Mouse (Mus musculus): ENCODE data around the gene Fam240b. TPM values are rescaled to one million over a fixed set of nuclear protein-coding genes. Genes with fewer than 3 reads are reported as not detected.
A peak's percentile ranks its signal among the peaks of the same experiment; 100 is the strongest.
"Not testable (repeated sequence)": the region's sequence is repeated elsewhere in the genome, so short reads cannot be mapped to it uniquely, and the experiment has no call there.

Gene Fam240b
- polyA plus RNA-seq, 1 experiment from 2014 or later, result not detected

- ATAC-seq (ENCODE audit: low read depth), result no peak
- H3K27me3 ChIP-seq, result no peaks in the 10 kb centered on the region
- no peak overlapping the region for H3K9ac ChIP-seq
- H3K4me2 ChIP-seq, result no peak overlapping the region
- H3K4me1 ChIP-seq (replicated peaks), result no peaks in the 10 kb centered on the region
- no peak overlapping the region for H3K27ac ChIP-seq (replicated peaks)
- no peaks in the 10 kb centered on the region for H3K9me3 ChIP-seq
- H3K4me3 ChIP-seq, result no peak overlapping the region
- WGBS, result 72% methylated on average over 2 of the region's 2 CpGs
- H3K36me3 ChIP-seq, result no peaks in the 10 kb centered on the region
These were observed 35.0 kb downstream of the Fam240b start for GRCm38 (mm10) chr13:64462581-64462980.

DNA sequence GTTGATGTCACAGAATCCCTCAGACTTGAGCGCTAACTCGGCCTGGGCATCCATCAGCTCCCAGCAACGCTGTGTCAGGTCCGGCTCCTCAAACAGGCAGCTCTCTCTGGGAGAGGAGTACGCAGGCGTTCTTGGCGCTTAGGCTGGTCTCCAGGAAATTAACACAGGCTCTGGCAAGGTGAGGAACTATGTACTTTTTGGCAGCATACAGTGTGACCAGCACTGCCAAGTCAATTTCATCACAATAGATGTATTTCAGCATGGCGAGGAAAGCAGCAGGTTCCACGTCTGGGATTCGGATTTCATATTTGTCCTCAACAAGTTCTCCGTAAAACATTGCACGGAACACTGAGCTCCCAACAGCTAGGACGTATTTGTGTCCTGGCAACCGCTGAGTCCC lies 39.4 kb downstream of the Fam240b start:
- WGBS, result 92% methylated on average over 14 of the region's 14 CpGs
- Histone ChIP-seq H3K36me3 (no peaks in the 10 kb centered on the region), H3K4me3 (no peak overlapping the region), H3K9me3 (no peaks in the 10 kb centered on the region), H3K4me2 (no peak overlapping the region), H3K9ac (no peak overlapping the region), H3K27me3 (no peaks in the 10 kb centered on the region), H3K27ac (replicated peaks) (no peak overlapping the region), H3K4me1 (replicated peaks) (no peaks in the 10 kb centered on the region)
- ATAC-seq (ENCODE audit: low read depth), result no peak

DNA sequence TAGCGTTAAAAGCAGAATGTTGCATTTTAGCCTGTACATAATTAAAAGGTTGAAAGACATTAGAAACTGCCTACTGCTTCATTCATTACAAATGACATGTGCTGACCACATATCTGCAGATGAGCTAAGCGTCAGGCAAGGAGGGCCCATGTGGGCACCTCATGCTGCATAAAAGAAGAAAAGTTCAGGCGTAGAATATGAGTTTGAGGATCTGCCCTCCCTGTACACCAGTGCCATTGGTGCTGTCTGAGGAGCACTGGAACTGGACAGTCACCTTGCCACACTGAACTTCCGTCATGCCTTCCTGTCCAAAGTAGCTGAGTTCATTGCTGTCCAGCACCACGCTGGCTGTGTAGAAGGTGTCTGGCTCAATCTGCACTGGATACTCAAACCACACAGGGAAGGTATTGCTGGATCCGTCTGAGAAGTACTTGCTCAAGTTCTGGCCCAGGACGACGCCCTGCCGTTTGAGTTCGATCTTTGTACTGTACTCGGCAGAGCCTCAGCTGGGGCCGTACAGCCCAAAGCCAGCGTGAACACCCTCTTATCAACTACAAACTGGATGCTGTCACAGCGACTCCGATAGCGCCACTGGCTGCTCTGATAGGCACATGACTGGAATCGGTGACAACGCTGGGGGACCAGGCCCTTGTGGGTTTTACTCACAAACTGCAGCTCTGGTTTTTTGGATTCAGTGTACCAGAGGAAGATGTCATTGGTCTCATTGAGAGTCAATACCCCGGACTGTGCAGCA lies 40.2 kb downstream of the Fam240b start:
- H3K9me3 ChIP-seq; H3K27ac ChIP-seq (replicated peaks); H3K4me3 ChIP-seq; H3K27me3 ChIP-seq; H3K4me2 ChIP-seq; ATAC-seq (ENCODE audit: low read depth); H3K9ac ChIP-seq; H3K4me1 ChIP-seq (replicated peaks); H3K36me3 ChIP-seq: not testable (repeated sequence)
- WGBS, result 93% methylated on average over 19 of the region's 19 CpGs

GRCm38 (mm10) chr13:64450001-64450794 lies 47.4 kb downstream of the Fam240b start:
- H3K4me1 ChIP-seq (replicated peaks), result no peaks in the 10 kb centered on the region
- H3K9me3 ChIP-seq, result no peaks in the 10 kb centered on the region
- ATAC-seq (ENCODE audit: low read depth), result no peak
- WGBS, result 79% methylated on average over 7 of the region's 7 CpGs
- no peak overlapping the region for H3K4me3 ChIP-seq
- H3K27me3 ChIP-seq, result no peaks in the 10 kb centered on the region
- H3K9ac ChIP-seq, result no peak overlapping the region
- H3K4me2 ChIP-seq, result no peak overlapping the region
- H3K27ac ChIP-seq (replicated peaks), result no peak overlapping the region
- H3K36me3 ChIP-seq, result no peaks in the 10 kb centered on the region

- ATAC-seq (ENCODE audit: low read depth), result no peak
- Histone ChIP-seq H3K27me3 (no peaks in the 10 kb centered on the region), H3K27ac (replicated peaks) (no peak overlapping the region), H3K9ac (no peak overlapping the region), H3K4me3 (no peak overlapping the region), H3K4me2 (no peak overlapping the region), H3K36me3 (no peaks in the 10 kb centered on the region), H3K9me3 (no peaks in the 10 kb centered on the region), H3K4me1 (replicated peaks) (no peaks in the 10 kb centered on the region)
- whole genome bisulfite sequencing, result 89% methylated on average over 5 of the region's 5 CpGs
These were observed 48.9 kb downstream of the Fam240b start for GRCm38 (mm10) chr13:64448729-64449128.

- Histone ChIP-seq H3K4me3 (no peak overlapping the region), H3K36me3 (no peaks in the 10 kb centered on the region), H3K9ac (no peak overlapping the region), H3K9me3 (no peaks in the 10 kb centered on the region), H3K4me1 (replicated peaks) (no peaks in the 10 kb centered on the region), H3K27me3 (no peaks in the 10 kb centered on the region), H3K27ac (replicated peaks) (no peak overlapping the region), H3K4me2 (no peak overlapping the region)
- 0% methylated on average over 1 of the region's 1 CpGs for WGBS
- peak; percentile 40; the same call in 1 of the 2 replicates for ATAC-seq (ENCODE audit: low read depth)
These were observed 49.6 kb downstream of the Fam240b start for GRCm38 (mm10) chr13:64447947-64448346.

DNA sequence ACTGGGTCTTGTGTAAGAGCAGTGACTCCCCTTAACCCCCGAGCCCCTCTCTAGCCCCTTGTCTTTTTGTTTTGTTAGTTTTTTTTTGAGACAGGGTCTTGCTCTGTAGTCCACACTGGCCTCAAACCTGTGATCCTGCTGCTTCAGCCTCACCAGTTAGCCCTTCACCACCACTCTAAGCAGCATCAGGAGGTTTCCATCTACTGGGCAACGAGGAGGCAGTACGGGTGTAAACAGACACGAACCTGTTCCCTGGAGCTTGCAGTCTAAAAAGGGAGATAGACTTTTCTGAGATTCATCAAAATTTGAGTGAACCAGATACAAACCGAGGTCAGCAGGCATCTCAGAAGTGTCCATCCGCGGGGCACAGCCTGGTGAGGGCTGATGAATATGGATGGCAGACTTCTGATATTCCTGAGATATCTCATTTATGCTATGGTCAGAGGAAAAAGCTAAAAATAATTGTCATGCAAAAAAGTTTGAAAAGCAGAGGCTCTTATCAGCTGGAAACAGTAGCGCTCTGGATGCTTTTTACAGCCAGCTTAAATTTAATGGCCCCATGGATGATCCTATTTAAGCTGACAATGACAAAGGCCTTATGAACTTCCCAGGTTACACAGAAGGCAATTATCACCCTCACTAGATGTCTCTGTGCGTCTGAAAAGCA lies 52.2 kb downstream of the Fam240b start:
- Histone ChIP-seq H3K4me1 (replicated peaks) (no peaks in the 10 kb centered on the region), H3K4me2 (no peak overlapping the region), H3K36me3 (no peaks in the 10 kb centered on the region), H3K9me3 (no peaks in the 10 kb centered on the region), H3K4me3 (no peak overlapping the region), H3K27me3 (no peaks in the 10 kb centered on the region), H3K27ac (replicated peaks) (no peak overlapping the region), H3K9ac (no peak overlapping the region)
- 70% methylated on average over 9 of the region's 9 CpGs for WGBS
- no peak for ATAC-seq (ENCODE audit: low read depth)

DNA sequence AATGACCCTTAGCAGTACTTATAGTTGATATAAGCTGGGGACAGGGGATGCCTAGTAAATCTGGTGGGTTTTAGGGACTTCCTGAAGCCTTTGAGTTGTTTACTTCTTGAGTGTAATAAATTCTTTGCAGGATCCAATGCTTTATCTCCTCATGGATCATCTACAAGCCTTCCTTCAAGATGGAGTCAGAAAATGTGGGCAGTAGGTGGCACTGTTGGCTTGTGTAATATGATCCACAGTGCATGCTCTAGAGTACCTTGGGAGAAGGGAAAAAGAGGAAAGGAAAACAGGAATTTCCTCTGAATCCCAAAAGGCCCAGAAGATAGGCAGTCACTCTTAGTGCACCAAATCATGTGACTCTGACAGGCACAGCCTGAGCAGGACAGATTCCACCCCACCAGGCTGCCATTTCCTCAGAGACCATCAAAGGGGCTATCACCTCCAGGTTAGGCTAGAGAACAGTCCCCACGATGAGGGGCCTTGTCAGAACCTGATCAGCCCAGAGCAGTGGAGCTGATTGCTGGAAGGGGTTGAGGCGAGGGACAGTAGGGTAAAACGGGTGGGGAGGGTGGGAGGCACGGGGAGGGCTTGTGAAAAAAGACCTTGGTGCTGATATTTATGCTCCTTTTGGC lies 54.2 kb downstream of the Fam240b start:
- Histone ChIP-seq H3K9ac (no peak overlapping the region), H3K27ac (replicated peaks) (no peak overlapping the region), H3K4me2 (no peak overlapping the region), H3K4me1 (replicated peaks) (no peaks in the 10 kb centered on the region), H3K4me3 (no peak overlapping the region), H3K27me3 (no peaks in the 10 kb centered on the region), H3K9me3 (no peaks in the 10 kb centered on the region), H3K36me3 (0 out of 2 replicates have a peak, but pooled peaks cover 10% of the 10 kb centered on the region)
- peak; percentile 70 for ATAC-seq (ENCODE audit: low read depth)
- WGBS, result 54% methylated on average over 4 of the region's 4 CpGs

DNA sequence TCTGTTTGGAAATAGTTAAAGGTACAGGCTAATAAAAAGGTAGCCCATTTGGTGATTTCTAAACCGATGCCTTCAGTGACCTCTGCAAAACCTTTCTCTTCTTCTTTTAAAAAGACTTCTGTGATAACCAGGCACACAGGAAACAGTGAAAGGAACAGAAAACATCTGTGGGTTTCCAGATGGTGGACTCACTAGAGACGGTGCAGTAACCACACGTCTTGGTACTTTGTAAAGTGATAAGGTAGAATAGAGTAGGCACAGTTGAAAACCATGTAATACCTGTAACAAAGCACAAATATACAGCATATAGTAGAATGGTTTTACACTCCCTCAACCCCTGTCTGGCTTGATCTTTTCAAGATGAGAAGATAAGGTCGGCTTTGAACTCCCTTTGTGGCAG lies 57.0 kb downstream of the Fam240b start:
- no peak overlapping the region for H3K27ac ChIP-seq (replicated peaks)
- no peaks in the 10 kb centered on the region for H3K27me3 ChIP-seq
- H3K9ac ChIP-seq, result no peak overlapping the region
- no peaks in the 10 kb centered on the region for H3K4me1 ChIP-seq (replicated peaks)
- H3K4me2 ChIP-seq, result no peak overlapping the region
- 81% methylated on average over 4 of the region's 4 CpGs for WGBS
- peaks cover 19% of the 10 kb centered on the region; the same call in 1 of the 2 replicates for H3K36me3 ChIP-seq
- no peak overlapping the region for H3K4me3 ChIP-seq
- H3K9me3 ChIP-seq, result no peaks in the 10 kb centered on the region
- ATAC-seq (ENCODE audit: low read depth), result no peak

GRCm38 (mm10) chr13:64439471-64439870 lies 58.1 kb downstream of the Fam240b start:
- Histone ChIP-seq H3K27me3 (no peaks in the 10 kb centered on the region), H3K9ac (no peak overlapping the region), H3K4me3 (no peak overlapping the region), H3K4me2 (no peak overlapping the region), H3K36me3 (peaks cover 19% of the 10 kb centered on the region; the same call in 1 of the 2 replicates), H3K27ac (replicated peaks) (no peak overlapping the region), H3K4me1 (replicated peaks) (no peaks in the 10 kb centered on the region), H3K9me3 (no peaks in the 10 kb centered on the region)
- 86% methylated on average over 5 of the region's 5 CpGs for WGBS
- ATAC-seq (ENCODE audit: low read depth), result no peak

GRCm38 (mm10) chr13:64438863-64439452 lies 58.6 kb downstream of the Fam240b start:
- H3K9ac ChIP-seq, result no peak overlapping the region
- WGBS, result 55% methylated on average over 9 of the region's 9 CpGs
- no peaks in the 10 kb centered on the region for H3K4me1 ChIP-seq (replicated peaks)
- H3K27me3 ChIP-seq, result no peaks in the 10 kb centered on the region
- H3K36me3 ChIP-seq, result peaks cover 19% of the 10 kb centered on the region; the same call in 1 of the 2 replicates
- no peak overlapping the region for H3K4me3 ChIP-seq
- H3K9me3 ChIP-seq, result no peaks in the 10 kb centered on the region
- H3K4me2 ChIP-seq, result no peak overlapping the region
- ATAC-seq (ENCODE audit: low read depth), result peak; percentile 40; the same call in 1 of the 2 replicates
- no peak overlapping the region for H3K27ac ChIP-seq (replicated peaks)

Measured in neural tube, embryonic 13.5 days (tissue).